Mouse (Mus musculus): ENCODE results near the gene Eif2b5. TPM values are rescaled to one million over a fixed set of nuclear protein-coding genes. Genes with fewer than 3 reads are reported as not detected.

Gene Eif2b5
- polyA plus RNA-seq, 1 experiment from 2014 or later: 41.0 TPM

DNA sequence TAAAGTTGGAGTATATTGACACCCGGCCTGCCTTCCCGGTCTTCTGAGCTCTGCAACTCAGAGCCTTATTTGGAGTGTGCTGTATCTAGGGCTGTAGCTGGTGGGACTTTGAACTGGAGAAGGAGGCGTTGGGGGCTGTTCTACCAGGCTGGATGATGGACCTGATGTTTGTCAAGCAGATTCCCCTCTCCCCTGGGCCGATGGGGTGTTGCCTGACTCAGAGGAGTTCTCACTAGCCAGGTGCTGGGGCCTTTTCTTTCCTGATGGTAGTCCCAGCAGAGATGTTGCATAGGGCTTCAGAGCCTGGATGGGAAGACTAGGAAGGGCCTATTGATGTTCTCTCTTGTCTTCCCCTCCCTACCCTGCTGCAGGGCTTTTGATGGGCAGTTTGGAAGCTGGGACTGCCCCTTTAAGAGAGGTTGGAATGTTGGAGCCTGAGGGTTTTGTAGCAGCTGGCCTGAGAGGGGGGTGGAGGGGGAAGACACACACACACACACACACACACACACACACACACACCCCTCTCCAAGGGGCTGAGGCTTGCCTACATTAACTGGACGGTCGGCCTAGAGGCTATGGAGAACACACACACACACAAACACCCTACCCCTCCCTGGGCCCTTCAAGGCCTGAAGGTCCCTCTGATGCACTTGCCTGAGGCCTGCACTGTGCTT, 19.2 kb downstream of the Eif2b5 start:
- Histone ChIP-seq H3K36me3 (ENCODE audit: control insufficient read depth, insufficient read depth) (no peaks in the 10 kb centered on the region), H3K4me1 (ENCODE audit: control insufficient read depth, low read depth, low read length) (peaks cover 26% of the 10 kb centered on the region), H3K4me2 (ENCODE audit: low read depth, low read length) (peak overlapping the region; percentile 79), H3K9ac (ENCODE audit: low read depth, low read length) (peak overlapping the region; percentile 95), H3K4me3 (ENCODE audit: low read depth, low read length) (peak overlapping the region; percentile 92), H3K27ac (ENCODE audit: low read length) (peak overlapping the region; percentile 85), H3K27me3 (ENCODE audit: control insufficient read depth, insufficient read depth, low read depth, low read length) (no peaks in the 10 kb centered on the region), H3K9me3 (replicated peaks; ENCODE audit: control insufficient read depth, low read length) (no peaks in the 10 kb centered on the region)
- 0 out of 2 replicates have a peak, but pooled peaks have one; percentile 6 for ATAC-seq (ENCODE audit: low read depth)
- 19% methylated on average over 6 of the region's 6 CpGs for WGBS (ENCODE audit: insufficient replicate concordance)

- WGBS (ENCODE audit: insufficient replicate concordance): 81% methylated on average over 10 of the region's 10 CpGs
- H3K4me1 ChIP-seq (ENCODE audit: control insufficient read depth, low read depth, low read length): peaks cover 9% of the 10 kb centered on the region
- H3K36me3 ChIP-seq (ENCODE audit: control insufficient read depth, insufficient read depth): peaks cover 26% of the 10 kb centered on the region
- no peak overlapping the region for H3K4me3 ChIP-seq (ENCODE audit: low read depth, low read length)
- no peak overlapping the region for H3K4me2 ChIP-seq (ENCODE audit: low read depth, low read length)
- no peak overlapping the region for H3K9ac ChIP-seq (ENCODE audit: low read depth, low read length)
- no peak for ATAC-seq (ENCODE audit: low read depth)
- no peaks in the 10 kb centered on the region for H3K27me3 ChIP-seq (ENCODE audit: control insufficient read depth, insufficient read depth, low read depth, low read length)
- H3K27ac ChIP-seq (ENCODE audit: low read length): no peak overlapping the region
- no peaks in the 10 kb centered on the region for H3K9me3 ChIP-seq (replicated peaks; ENCODE audit: control insufficient read depth, low read length)
Measured at GRCm38 (mm10) chr16:20523886-20524285, 25.3 kb downstream of the Eif2b5 start.

- H3K4me3 ChIP-seq (ENCODE audit: low read depth, low read length): no peak overlapping the region
- no peaks in the 10 kb centered on the region for H3K9me3 ChIP-seq (replicated peaks; ENCODE audit: control insufficient read depth, low read length)
- H3K4me1 ChIP-seq (ENCODE audit: control insufficient read depth, low read depth, low read length): peaks cover 3% of the 10 kb centered on the region
- H3K9ac ChIP-seq (ENCODE audit: low read depth, low read length): no peak overlapping the region
- peaks cover 28% of the 10 kb centered on the region for H3K36me3 ChIP-seq (ENCODE audit: control insufficient read depth, insufficient read depth)
- H3K4me2 ChIP-seq (ENCODE audit: low read depth, low read length): no peak overlapping the region
- WGBS (ENCODE audit: insufficient replicate concordance): 48% methylated on average over 5 of the region's 5 CpGs
- ATAC-seq (ENCODE audit: low read depth): peak; percentile 79
- peak overlapping the region; percentile 13; the same call in 1 of the 2 replicates for H3K27ac ChIP-seq (ENCODE audit: low read length)
- no peaks in the 10 kb centered on the region for H3K27me3 ChIP-seq (ENCODE audit: control insufficient read depth, insufficient read depth, low read depth, low read length)
Measured at GRCm38 (mm10) chr16:20528779-20529178, 30.2 kb downstream of the Eif2b5 start.

DNA sequence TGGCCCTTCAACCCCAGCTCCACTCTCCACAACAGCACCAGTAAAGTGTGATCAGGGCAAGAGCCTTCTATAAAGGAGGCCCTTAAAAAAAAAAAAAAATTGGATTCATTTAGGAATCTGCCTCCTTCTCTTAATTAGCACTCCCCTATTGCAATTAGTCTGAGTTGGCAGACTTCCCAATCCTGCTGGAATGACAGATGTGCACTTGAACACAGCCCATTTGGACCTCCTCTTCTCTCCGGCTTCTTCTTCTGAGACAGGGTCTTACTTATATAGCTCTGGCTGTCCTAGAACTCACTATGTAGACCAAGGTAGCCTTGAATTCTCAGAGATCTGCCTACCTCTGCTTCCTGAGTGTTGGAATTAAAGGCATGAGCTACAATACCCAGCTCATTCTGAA, 30.8 kb downstream of the Eif2b5 start:
- H3K27ac ChIP-seq (ENCODE audit: low read length): no peak overlapping the region
- 90% methylated on average over 1 of the region's 1 CpGs for WGBS (ENCODE audit: insufficient replicate concordance)
- no peaks in the 10 kb centered on the region for H3K27me3 ChIP-seq (ENCODE audit: control insufficient read depth, insufficient read depth, low read depth, low read length)
- no peak overlapping the region for H3K4me3 ChIP-seq (ENCODE audit: low read depth, low read length)
- H3K4me2 ChIP-seq (ENCODE audit: low read depth, low read length): no peak overlapping the region
- peaks cover 22% of the 10 kb centered on the region for H3K36me3 ChIP-seq (ENCODE audit: control insufficient read depth, insufficient read depth)
- no peaks in the 10 kb centered on the region for H3K9me3 ChIP-seq (replicated peaks; ENCODE audit: control insufficient read depth, low read length)
- H3K9ac ChIP-seq (ENCODE audit: low read depth, low read length): no peak overlapping the region
- no peak for ATAC-seq (ENCODE audit: low read depth)
- peaks cover 3% of the 10 kb centered on the region for H3K4me1 ChIP-seq (ENCODE audit: control insufficient read depth, low read depth, low read length)

GRCm38 (mm10) chr16:20530941-20531340, 32.3 kb downstream of the Eif2b5 start:
- Histone ChIP-seq H3K9ac (ENCODE audit: low read depth, low read length) (no peak overlapping the region), H3K4me3 (ENCODE audit: low read depth, low read length) (no peak overlapping the region), H3K36me3 (ENCODE audit: control insufficient read depth, insufficient read depth) (peaks cover 15% of the 10 kb centered on the region), H3K4me2 (ENCODE audit: low read depth, low read length) (no peak overlapping the region), H3K27me3 (ENCODE audit: control insufficient read depth, insufficient read depth, low read depth, low read length) (no peaks in the 10 kb centered on the region), H3K27ac (ENCODE audit: low read length) (no peak overlapping the region), H3K9me3 (replicated peaks; ENCODE audit: control insufficient read depth, low read length) (no peaks in the 10 kb centered on the region), H3K4me1 (ENCODE audit: control insufficient read depth, low read depth, low read length) (peaks cover 3% of the 10 kb centered on the region)
- 87% methylated on average over 20 of the region's 20 CpGs for WGBS (ENCODE audit: insufficient replicate concordance)
- no peak for ATAC-seq (ENCODE audit: low read depth)

- Histone ChIP-seq H3K4me2 (ENCODE audit: low read depth, low read length) (peak overlapping the region; percentile 56), H3K9me3 (replicated peaks; ENCODE audit: control insufficient read depth, low read length) (no peaks in the 10 kb centered on the region), H3K27ac (ENCODE audit: low read length) (no peak overlapping the region), H3K4me1 (ENCODE audit: control insufficient read depth, low read depth, low read length) (peaks cover 23% of the 10 kb centered on the region), H3K27me3 (ENCODE audit: control insufficient read depth, insufficient read depth, low read depth, low read length) (no peaks in the 10 kb centered on the region), H3K9ac (ENCODE audit: low read depth, low read length) (no peak overlapping the region), H3K36me3 (ENCODE audit: control insufficient read depth, insufficient read depth) (peaks cover 23% of the 10 kb centered on the region), H3K4me3 (ENCODE audit: low read depth, low read length) (peak overlapping the region; percentile 68)
- 36% methylated on average over 10 of the region's 10 CpGs for WGBS (ENCODE audit: insufficient replicate concordance)
- ATAC-seq (ENCODE audit: low read depth): no peak
Measured at GRCm38 (mm10) chr16:20534617-20535295, 36.1 kb downstream of the Eif2b5 start.

- Histone ChIP-seq H3K9me3 (replicated peaks; ENCODE audit: control insufficient read depth, low read length) (no peaks in the 10 kb centered on the region), H3K4me1 (ENCODE audit: control insufficient read depth, low read depth, low read length) (peaks cover 26% of the 10 kb centered on the region), H3K4me3 (ENCODE audit: low read depth, low read length) (peak within 1 kb of the TSS; percentile 68), H3K27me3 (ENCODE audit: control insufficient read depth, insufficient read depth, low read depth, low read length) (no peaks in the 10 kb centered on the region), H3K9ac (ENCODE audit: low read depth, low read length) (peak within 1 kb of the TSS; percentile 72), H3K4me2 (ENCODE audit: low read depth, low read length) (peak within 1 kb of the TSS; percentile 79), H3K27ac (ENCODE audit: low read length) (peak within 1 kb of the TSS; percentile 95), H3K36me3 (ENCODE audit: control insufficient read depth, insufficient read depth) (peaks cover 30% of the 10 kb centered on the region)
- WGBS (ENCODE audit: insufficient replicate concordance): under 1% methylated on average over 52 of the region's 52 CpGs
- ATAC-seq (ENCODE audit: low read depth): peak; percentile 95
Measured at GRCm38 (mm10) chr16:20535296-20536080, 36.9 kb downstream of the Eif2b5 start, which contains the start of gene Ap2m1. TSS of gene Ap2m1 (plus strand) at chr16:20535478.

- H3K27ac ChIP-seq (ENCODE audit: low read length): peak overlapping the region; percentile 95
- no peak for ATAC-seq (ENCODE audit: low read depth)
- peaks cover 32% of the 10 kb centered on the region for H3K36me3 ChIP-seq (ENCODE audit: control insufficient read depth, insufficient read depth)
- H3K4me2 ChIP-seq (ENCODE audit: low read depth, low read length): peak overlapping the region; percentile 79
- H3K9ac ChIP-seq (ENCODE audit: low read depth, low read length): peak overlapping the region; percentile 72
- peaks cover 26% of the 10 kb centered on the region for H3K4me1 ChIP-seq (ENCODE audit: control insufficient read depth, low read depth, low read length)
- H3K27me3 ChIP-seq (ENCODE audit: control insufficient read depth, insufficient read depth, low read depth, low read length): no peaks in the 10 kb centered on the region
- H3K9me3 ChIP-seq (replicated peaks; ENCODE audit: control insufficient read depth, low read length): no peaks in the 10 kb centered on the region
- peak overlapping the region; percentile 68 for H3K4me3 ChIP-seq (ENCODE audit: low read depth, low read length)
- 19% methylated on average over 9 of the region's 9 CpGs for WGBS (ENCODE audit: insufficient replicate concordance)
Measured at GRCm38 (mm10) chr16:20536081-20536665, 37.6 kb downstream of the Eif2b5 start.

Data from liver, embryonic 16.5 days (tissue).